Mouse (Mus musculus): ENCODE results near the gene Fkrp. TPM values are rescaled to one million over a fixed set of nuclear protein-coding genes. Genes with fewer than 3 reads are reported as not detected.

Fkrp gene
- total RNA-seq (2021) = 10 to 100 TPM; 24.8 to 26.8 TPM
- long read RNA-seq, experiment 1, transcript Fkrp-201 (3 exons, 2,827 nt) = major isoform, 13 of 32 reads
- long read RNA-seq, experiment 1, partial matches to known transcripts = 8 of 32 reads
- long read RNA-seq, experiment 1, other reads (novel, unspliced or antisense) = 11 of 32 reads
- long read RNA-seq, experiment 2, transcript Fkrp-201 (3 exons, 2,827 nt) = major isoform, 5 of 10 reads
- long read RNA-seq, experiment 2, partial matches to known transcripts = 1 of 10 reads
- long read RNA-seq, experiment 2, other reads (novel, unspliced or antisense) = 4 of 10 reads

- peak; percentile 70 to 81 for DNase-seq
Observed at GRCm38 (mm10) chr7:16816475-16817122, at the start of gene Fkrp. TSS of gene Fkrp (minus strand) at chr7:16816732.

- DNase-seq = peak; percentile 43 to 45
Observed at GRCm38 (mm10) chr7:16859902-16860651, 43.5 kb upstream of the Fkrp start.

- peak; percentile 40 to 69 for DNase-seq
Observed at GRCm38 (mm10) chr7:16858336-16858735, 41.8 kb upstream of the Fkrp start.

GRCm38 (mm10) chr7:16853302-16853831, 36.8 kb upstream of the Fkrp start:
- DNase-seq = peak in 1 of 2 experiments; percentile 31

GRCm38 (mm10) chr7:16851636-16852035, 35.1 kb upstream of the Fkrp start:
- DNase-seq = peak; percentile 31

- DNase-seq = peak; percentile 41 to 71
Observed at GRCm38 (mm10) chr7:16848579-16848978, 32.0 kb upstream of the Fkrp start.

- no peak for DNase-seq
Observed at GRCm38 (mm10) chr7:16847507-16847906, 31.0 kb upstream of the Fkrp start.

- no peak for DNase-seq
Observed at GRCm38 (mm10) chr7:16846775-16847174, 30.2 kb upstream of the Fkrp start.

GRCm38 (mm10) chr7:16845820-16846167, 29.3 kb upstream of the Fkrp start:
- DNase-seq = no peak

- DNase-seq = peak; percentile 31 to 40
Observed at GRCm38 (mm10) chr7:16845072-16845819, 28.7 kb upstream of the Fkrp start.

- no peak for DNase-seq
Observed at GRCm38 (mm10) chr7:16844696-16845071, 28.2 kb upstream of the Fkrp start.

- peak; percentile 36 to 43 for DNase-seq
Observed at GRCm38 (mm10) chr7:16843441-16844171, 27.1 kb upstream of the Fkrp start.

GRCm38 (mm10) chr7:16842645-16843063, 26.1 kb upstream of the Fkrp start, which contains the start of gene Prkd2:
TSS of gene Prkd2 (plus strand) at chr7:16842902.
- peak; percentile 93 to 95 for DNase-seq

- DNase-seq = no peak
Observed at GRCm38 (mm10) chr7:16841561-16842560, 25.3 kb upstream of the Fkrp start.

GRCm38 (mm10) chr7:16841078-16841477, 24.5 kb upstream of the Fkrp start:
- no peak for DNase-seq

GRCm38 (mm10) chr7:16840109-16840491, 23.6 kb upstream of the Fkrp start:
- no peak for DNase-seq

GRCm38 (mm10) chr7:16839427-16840108, 23.0 kb upstream of the Fkrp start:
- no peak for DNase-seq

- DNase-seq = no peak
Observed at GRCm38 (mm10) chr7:16838804-16839426, 22.4 kb upstream of the Fkrp start.

Data from adrenal gland, postnatal 36 days (tissue).